Mouse (Mus musculus) central nervous system, embryonic 18 days (tissue): ENCODE data around the gene Msi1. TPM values are rescaled to one million over a fixed set of nuclear protein-coding genes. Genes with fewer than 3 reads are reported as not detected.

ENCODE experiments used
- polyA plus RNA-seq: library from polyadenylated mRNA; depleted of rRNA; stranded (reverse); fragments of >200 nt; gene quantifications from 2 replicates; pipeline ENCODE4 v1.2.3, GENCODE M21; 2012; rRNA removed

Msi1 gene
- 92.7 and 109 TPM in 2 replicates for polyA plus RNA-seq

DNA sequence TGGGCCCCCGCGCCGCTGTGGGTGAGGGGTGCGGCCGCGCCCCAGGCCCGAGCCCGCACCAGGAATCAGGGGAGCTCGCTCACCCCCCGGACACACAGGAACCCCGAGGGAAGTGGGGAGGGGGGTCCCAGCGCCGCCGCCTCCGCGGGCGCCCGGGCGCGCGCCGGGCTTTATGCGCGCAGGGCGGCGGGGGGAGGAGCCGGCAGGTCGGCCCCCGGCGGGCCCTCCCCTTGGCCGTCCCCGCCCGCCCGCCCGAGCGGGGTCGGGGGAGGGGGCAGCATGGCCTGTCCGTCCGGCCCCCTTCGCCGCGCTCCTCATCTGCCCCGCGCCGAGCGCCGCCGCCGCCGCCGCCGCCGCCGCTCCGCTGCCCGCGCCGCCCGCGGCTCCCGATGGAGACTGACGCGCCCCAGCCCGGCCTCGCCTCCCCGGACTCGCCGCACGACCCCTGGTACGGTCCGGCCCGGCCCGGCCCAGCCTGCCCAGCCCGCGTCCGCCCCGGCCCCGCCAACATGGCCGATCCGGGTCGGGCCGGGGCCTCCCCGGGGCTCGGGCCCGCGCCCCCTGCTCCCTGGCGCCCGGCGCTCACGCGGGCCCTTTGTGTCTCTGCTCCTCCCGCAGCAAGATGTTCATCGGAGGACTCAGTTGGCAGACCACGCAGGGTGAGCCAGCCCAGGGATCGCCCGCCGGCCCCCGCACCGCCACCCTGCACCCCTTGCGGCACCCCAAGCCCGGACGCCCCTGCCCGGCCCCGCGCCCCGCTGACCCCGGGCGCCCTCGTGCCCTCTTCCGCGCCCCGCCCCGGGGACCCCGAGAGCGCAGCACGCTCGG is at the start of gene Msi1:
Gene Msi1 (plus strand): TSS at position 241 of the 828 bp plus-strand sequence.

DNA sequence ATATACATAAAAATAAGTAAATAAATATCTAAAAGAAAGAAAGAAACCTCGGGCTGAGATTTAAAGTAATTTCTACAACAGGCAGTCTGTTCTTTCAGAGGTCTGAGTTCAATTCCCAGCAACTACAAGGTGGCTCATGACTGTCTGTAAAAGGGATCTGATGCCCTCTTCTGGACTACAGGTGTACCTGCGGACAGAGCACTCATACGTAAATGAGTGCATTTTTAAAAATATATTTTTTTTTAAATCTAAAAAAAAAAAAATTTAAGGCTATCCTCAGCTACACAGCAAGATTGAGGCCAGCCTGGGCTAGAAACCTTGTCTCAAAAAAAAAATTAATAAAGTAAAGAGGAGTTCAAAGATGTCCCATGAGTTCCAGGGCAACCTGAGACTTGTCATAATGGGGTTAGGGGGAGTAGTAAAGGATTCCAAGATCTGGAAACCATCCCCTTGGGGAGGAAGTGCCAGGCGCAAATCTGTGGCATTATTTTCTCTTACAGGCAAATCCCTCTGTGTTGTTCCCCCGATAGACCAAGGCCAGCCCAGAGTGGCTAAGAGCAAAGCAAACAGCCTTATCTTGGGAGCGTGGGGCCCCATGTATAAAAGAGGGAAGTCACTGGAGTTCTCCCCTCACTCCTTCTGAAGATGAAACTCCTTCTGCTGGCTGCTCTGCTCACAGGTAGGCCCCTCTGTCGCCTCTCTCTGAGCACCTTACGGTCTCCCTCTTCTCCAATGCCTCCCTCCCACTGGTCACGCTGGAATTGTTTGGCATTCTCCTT is 36.4 kb downstream of the Msi1 start, which contains the start of gene Pla2g1b:
Gene Pla2g1b (plus strand): TSS at position 621 of the 779 bp plus-strand sequence.

DNA sequence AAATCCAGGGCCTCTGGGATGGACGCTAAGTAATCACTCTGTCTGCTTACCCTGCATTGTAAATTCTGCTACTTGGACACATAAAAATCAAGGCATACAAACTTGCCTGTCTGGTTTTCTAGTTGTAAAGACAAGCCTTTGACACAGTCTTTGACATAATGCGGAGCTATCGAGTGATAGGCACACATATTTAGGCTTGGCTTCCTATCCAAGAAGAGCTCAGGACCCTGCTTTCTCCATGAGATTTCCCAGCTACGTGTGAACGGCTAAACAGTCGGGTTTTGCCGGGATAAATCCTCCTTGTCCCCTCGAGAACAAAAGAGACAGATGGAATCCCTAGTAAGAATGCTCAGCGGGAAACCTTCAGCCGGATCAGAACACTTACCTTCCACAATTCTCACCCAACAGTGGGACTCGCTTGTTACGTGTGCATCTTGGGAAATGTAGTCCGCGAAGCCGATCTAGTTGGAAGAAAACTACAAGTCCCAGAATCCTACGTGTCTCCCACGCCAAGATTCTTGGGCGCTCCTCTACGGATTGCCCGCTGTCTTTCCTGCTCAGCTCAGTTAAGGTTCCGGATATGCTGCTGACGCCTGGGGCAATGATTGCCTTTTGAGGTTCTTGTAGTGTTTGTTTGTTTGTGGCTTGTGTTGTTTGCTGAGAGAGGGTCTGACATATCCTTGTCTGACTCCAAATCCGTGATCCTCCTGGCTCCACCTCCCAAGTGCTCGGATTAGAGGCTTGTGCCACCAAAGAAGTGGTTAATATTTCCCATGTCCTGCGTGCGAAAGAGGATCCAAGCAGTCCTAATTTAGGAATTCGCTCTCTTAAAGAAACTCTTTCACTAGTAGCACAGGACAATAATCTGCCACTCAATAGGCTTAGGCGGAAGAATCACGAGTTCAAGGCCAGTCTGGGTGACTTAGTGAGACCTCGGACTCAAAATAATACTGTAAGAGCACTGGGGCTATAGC is 54.8 kb downstream of the Msi1 start, which contains the start of gene Sirt4:
Gene Sirt4 (minus strand): TSS at position 779 of the 974 bp plus-strand sequence.

Other genes with a start within 250 kb of the Msi1 start
- 54.7 and 57.3 TPM in 2 replicates for gene Cabp1, start 235.2 kb upstream of the Msi1 start, polyA plus RNA-seq
- gene Pop5, start 193.8 kb upstream of the Msi1 start, polyA plus RNA-seq: 62.9 and 64.4 TPM in 2 replicates
- 171 and 186 TPM in 2 replicates for gene Rnf10, start 156.7 kb upstream of the Msi1 start, polyA plus RNA-seq
- 21.0 and 23.5 TPM in 2 replicates for gene Coq5, start 149.9 kb upstream of the Msi1 start, polyA plus RNA-seq
- gene Dynll1, start 128.6 kb upstream of the Msi1 start, polyA plus RNA-seq: 921 and 931 TPM in 2 replicates
- 77.3 and 91.8 TPM in 2 replicates for gene Srsf9, start 102.4 kb upstream of the Msi1 start, polyA plus RNA-seq
- gene Gatc, start 88.4 kb upstream of the Msi1 start, polyA plus RNA-seq: 29.5 and 32.5 TPM in 2 replicates
- 35.5 and 37.2 TPM in 2 replicates for gene Triap1, start 88.4 kb upstream of the Msi1 start, polyA plus RNA-seq
- 1,710 and 1,793 TPM in 2 replicates for gene Cox6a1, start 80.6 kb upstream of the Msi1 start, polyA plus RNA-seq
- not detected in 2 replicates for gene Pla2g1b, start 36.7 kb downstream of the Msi1 start, polyA plus RNA-seq
- 83.0 and 85.9 TPM in 2 replicates for gene Sirt4, start 55.1 kb downstream of the Msi1 start, polyA plus RNA-seq
- 36.4 and 36.6 TPM in 2 replicates for gene Pxn, start 77.1 kb downstream of the Msi1 start, polyA plus RNA-seq
- gene Rplp0, start 129.9 kb downstream of the Msi1 start, polyA plus RNA-seq: 1,856 and 1,929 TPM in 2 replicates
- gene Gcn1l1, start 135.7 kb downstream of the Msi1 start, polyA plus RNA-seq: 36.1 and 41.9 TPM in 2 replicates
- gene Rab35, start 202.3 kb downstream of the Msi1 start, polyA plus RNA-seq: 100 and 107 TPM in 2 replicates